Mouse (Mus musculus): ENCODE measurements around the gene Btn1a1.

The Btn1a1 gene

GRCm38 (mm10) chr13:23475658-23476057 is 10.0 kb upstream of the Btn1a1 start:
- no peak for DNase-seq

- DNase-seq = peak; percentile 85
Observed at GRCm38 (mm10) chr13:23466911-23467310, 1.2 kb upstream of the Btn1a1 start.

- no peak for DNase-seq
Observed at GRCm38 (mm10) chr13:23466306-23466705, 605 bp upstream of the Btn1a1 start.

- DNase-seq = peak; percentile 14
Observed at GRCm38 (mm10) chr13:23464841-23465366, 797 bp downstream of the Btn1a1 start.

GRCm38 (mm10) chr13:23464224-23464637 is 1.5 kb downstream of the Btn1a1 start:
- DNase-seq = peak; percentile 37

GRCm38 (mm10) chr13:23463381-23464223 is 2.1 kb downstream of the Btn1a1 start:
- DNase-seq = peak; percentile 73

- no peak for DNase-seq
Observed at GRCm38 (mm10) chr13:23462669-23463068, 3.0 kb downstream of the Btn1a1 start.

- DNase-seq = no peak
Observed at GRCm38 (mm10) chr13:23462063-23462462, 3.6 kb downstream of the Btn1a1 start.

- DNase-seq = no peak
Observed at GRCm38 (mm10) chr13:23459264-23459846, 6.3 kb downstream of the Btn1a1 start.

- no peak for DNase-seq
Observed at GRCm38 (mm10) chr13:23453926-23454325, 11.8 kb downstream of the Btn1a1 start.

GRCm38 (mm10) chr13:23453362-23453862 is 12.3 kb downstream of the Btn1a1 start:
- DNase-seq = peak; percentile 80

GRCm38 (mm10) chr13:23450398-23450797 is 15.3 kb downstream of the Btn1a1 start:
- peak; percentile 89 for DNase-seq

- DNase-seq = peak; percentile 58
Observed at GRCm38 (mm10) chr13:23449235-23450095, 16.2 kb downstream of the Btn1a1 start.

GRCm38 (mm10) chr13:23448758-23449157 is 16.9 kb downstream of the Btn1a1 start:
- DNase-seq = no peak

- DNase-seq = peak; percentile 82
Observed at GRCm38 (mm10) chr13:23446498-23446952, 19.2 kb downstream of the Btn1a1 start.

GRCm38 (mm10) chr13:23445561-23446320 is 20.0 kb downstream of the Btn1a1 start:
- peak; percentile 92 for DNase-seq

GRCm38 (mm10) chr13:23445156-23445555 is 20.5 kb downstream of the Btn1a1 start:
- no peak for DNase-seq

- no peak for DNase-seq
Observed at GRCm38 (mm10) chr13:23444451-23444850, 21.2 kb downstream of the Btn1a1 start.

- DNase-seq = no peak
Observed at GRCm38 (mm10) chr13:23439901-23440300, 25.8 kb downstream of the Btn1a1 start.

- peak; percentile 65 for DNase-seq
Observed at GRCm38 (mm10) chr13:23438521-23438920, 27.2 kb downstream of the Btn1a1 start.

- peak; percentile 87 for DNase-seq
Observed at GRCm38 (mm10) chr13:23437908-23438307, 27.8 kb downstream of the Btn1a1 start.
